Mouse (Mus musculus) heart, embryonic 14.5 days (tissue): Measurements from ENCODE around the gene 1110002E22Rik. TPM values are rescaled to one million over a fixed set of nuclear protein-coding genes. Genes with fewer than 3 reads are reported as not detected.
A peak's percentile ranks its signal among the peaks of the same experiment; 100 is the strongest.

ENCODE experiments used
- ATAC-seq: fragments of 200-750 bp; cut with Nextera tagmentation; 2 replicates; pipeline ENCODE4 v1.8.0; 2017; ENCODE audit warnings: low read depth, moderate TSS enrichment; ENCODE audit not compliant: insufficient number of reproducible peaks, insufficient read depth, low FRiP score
- H3K27ac ChIP-seq, 2 experiments: fragments of 200-500 bp in 1 of 2; fragments of 300-500 bp in 1 of 2; sonication (generic) in 1 of 2; replicated peaks in 1 of 2; 2 replicates each; pipeline ENCODE4 v1.5.1; 2012 to 2014; ENCODE audit warnings: low read depth in 2 of 2, low read length in 2 of 2, control low read depth in 1 of 2, mild to moderate bottlenecking in 1 of 2, mixed read lengths in 1 of 2; ENCODE audit not compliant: control insufficient read depth in 1 of 2, insufficient read depth in 1 of 2
- H3K27me3 ChIP-seq: fragments of 300-500 bp; sonication (generic); 2 replicates; pipeline ENCODE4 v1.6.1; 2014; ENCODE audit warnings: mild to moderate bottlenecking, low read length, control low read depth; ENCODE audit not compliant: control insufficient read depth, insufficient read depth
- H3K36me3 ChIP-seq: fragments of 300-500 bp; sonication (generic); 2 replicates; pipeline ENCODE4 v1.6.1; 2014; ENCODE audit warnings: mild to moderate bottlenecking, control low read depth, low read length, mixed read lengths; ENCODE audit not compliant: control insufficient read depth, insufficient read depth
- H3K4me1 ChIP-seq, 2 experiments: fragments of 200-500 bp in 1 of 2; fragments of 300-500 bp in 1 of 2; sonication (generic) in 1 of 2; 2 replicates each; pipeline ENCODE4 v1.6.1; 2012 to 2014; ENCODE audit warnings: low read length in 2 of 2, control low read depth in 1 of 2, mixed read lengths in 1 of 2; ENCODE audit not compliant: control insufficient read depth in 2 of 2, insufficient read depth in 2 of 2
- H3K4me2 ChIP-seq: fragments of 300-500 bp; sonication (generic); 2 replicates; pipeline ENCODE4 v1.6.1; 2014; ENCODE audit warnings: mild to moderate bottlenecking, low read length
- H3K4me3 ChIP-seq, 2 experiments: fragments of 200-500 bp in 1 of 2; fragments of 300-500 bp in 1 of 2; sonication (generic) in 1 of 2; 2 replicates each; pipeline ENCODE4 v1.5.1; 2012 to 2014; ENCODE audit warnings: low read length in 2 of 2, mild to moderate bottlenecking in 2 of 2, control low read depth in 1 of 2, low read depth in 1 of 2, moderate library complexity in 1 of 2; ENCODE audit not compliant: control insufficient read depth in 1 of 2, insufficient read depth in 1 of 2
- H3K9ac ChIP-seq: fragments of 300-500 bp; sonication (generic); 2 replicates; pipeline ENCODE4 v1.6.1; 2014; ENCODE audit warnings: mild to moderate bottlenecking, low read length
- H3K9me3 ChIP-seq: fragments of 300-500 bp; sonication (generic); 2 replicates; pipeline ENCODE4 v1.6.1; 2016; ENCODE audit warnings: low read length, control low read depth; ENCODE audit not compliant: control insufficient read depth
- WGBS: fragments of 180-500 bp; shearing (Covaris S2); extraction: QIAGEN DNeasy Blood & Tissue Kit; methylation state at CpG from one replicate; pipeline ENCODE4 v1.1.7; 2014; 5-methylcytosine and 5-hydroxymethylcytosine counted together
- polyA plus RNA-seq: library from polyadenylated mRNA; unstranded; fragments of >200 nt; fragmentation: Nextera tagmentation; extraction: Ambion mirVana; gene quantifications from 2 replicates; pipeline ENCODE4 v1.2.1, GENCODE M21; 2014

The 1110002E22Rik gene
- polyA plus RNA-seq, 1 experiment from 2014 or later, result 16.5 TPM

GRCm38 (mm10) chr3:138071476-138072073 lies 6.7 kb downstream of the 1110002E22Rik start:
- Histone ChIP-seq H3K27ac (peak overlapping the region; percentile 26 to 97), H3K9ac (peak overlapping the region; percentile 87), H3K4me1 (peaks cover 21 to 42% of the 10 kb centered on the region in 2 experiments), H3K4me3 (peak overlapping the region; percentile 45 to 50), H3K9me3 (no peaks in the 10 kb centered on the region), H3K36me3 (peaks cover under 1% of the 10 kb centered on the region), H3K4me2 (peak overlapping the region; percentile 80), H3K27me3 (no peaks in the 10 kb centered on the region)
- WGBS, result 42% methylated on average over 10 of the region's 10 CpGs
- ATAC-seq, result no peak

- no peaks in the 10 kb centered on the region for H3K27me3 ChIP-seq
- no peaks in the 10 kb centered on the region for H3K9me3 ChIP-seq
- WGBS, result 83% methylated on average over 1 of the region's 1 CpGs
- ATAC-seq, result no peak
- no peak overlapping the region; a peak in 1 of 4 replicates for H3K4me3 ChIP-seq
- H3K4me1 ChIP-seq, result peaks cover 15 to 32% of the 10 kb centered on the region in 2 experiments
- peaks cover 21% of the 10 kb centered on the region for H3K36me3 ChIP-seq
- H3K9ac ChIP-seq, result no peak overlapping the region; the same call in 1 of the 2 replicates
- peak overlapping the region; percentile 80 for H3K4me2 ChIP-seq
- H3K27ac ChIP-seq, result peak overlapping the region in 1 of 2 experiments; percentile 79; a peak in 1 of 4 replicates
These were observed 9.4 kb downstream of the 1110002E22Rik start for GRCm38 (mm10) chr3:138074214-138074613.

- Histone ChIP-seq H3K27ac (peak overlapping the region; percentile 38 to 79), H3K4me2 (peak overlapping the region; percentile 42), H3K36me3 (peaks cover 31% of the 10 kb centered on the region), H3K4me3 (peak overlapping the region in 1 of 2 experiments; percentile 17; a peak in 1 of 4 replicates), H3K4me1 (peaks cover 12 to 23% of the 10 kb centered on the region in 2 experiments), H3K9ac (peak overlapping the region; percentile 47), H3K9me3 (no peaks in the 10 kb centered on the region), H3K27me3 (no peaks in the 10 kb centered on the region)
- 27% methylated on average over 8 of the region's 8 CpGs for WGBS
- peak; percentile 69 for ATAC-seq
These were observed 10.4 kb downstream of the 1110002E22Rik start for GRCm38 (mm10) chr3:138075209-138075608.

- Histone ChIP-seq H3K27me3 (no peaks in the 10 kb centered on the region), H3K36me3 (peaks cover 50% of the 10 kb centered on the region), H3K4me2 (no peak overlapping the region), H3K4me3 (no peak overlapping the region), H3K9me3 (no peaks in the 10 kb centered on the region), H3K4me1 (peaks cover 6 to 24% of the 10 kb centered on the region in 2 experiments), H3K9ac (no peak overlapping the region), H3K27ac (no peak overlapping the region; a peak in 1 of 4 replicates)
- WGBS, result 81% methylated on average over 11 of the region's 11 CpGs
- ATAC-seq, result no peak
These were observed 12.9 kb downstream of the 1110002E22Rik start for GRCm38 (mm10) chr3:138077476-138078340.

- no peaks in the 10 kb centered on the region for H3K27me3 ChIP-seq
- no peak overlapping the region for H3K4me2 ChIP-seq
- no peak overlapping the region for H3K9ac ChIP-seq
- H3K4me3 ChIP-seq, result no peak overlapping the region
- H3K9me3 ChIP-seq, result no peaks in the 10 kb centered on the region
- ATAC-seq, result no peak
- peaks cover 11 to 34% of the 10 kb centered on the region in 2 experiments for H3K4me1 ChIP-seq
- WGBS, result 38% methylated on average over 1 of the region's 1 CpGs
- peaks cover 50% of the 10 kb centered on the region for H3K36me3 ChIP-seq
- H3K27ac ChIP-seq, result no peak overlapping the region
These were observed 13.8 kb downstream of the 1110002E22Rik start for GRCm38 (mm10) chr3:138078701-138079100.

GRCm38 (mm10) chr3:138083073-138083637 lies 18.3 kb downstream of the 1110002E22Rik start:
- peak overlapping the region; percentile 70 to 78 for H3K27ac ChIP-seq
- no peaks in the 10 kb centered on the region for H3K9me3 ChIP-seq
- H3K36me3 ChIP-seq, result peaks cover 34% of the 10 kb centered on the region
- peaks cover 8 to 20% of the 10 kb centered on the region in 2 experiments for H3K4me1 ChIP-seq
- 74% methylated on average over 1 of the region's 1 CpGs for WGBS
- no peak overlapping the region for H3K4me3 ChIP-seq
- ATAC-seq, result no peak; the same call in 1 of the 2 replicates
- 0 out of 2 replicates have a peak overlapping the region, but pooled peaks have one; percentile 7 for H3K9ac ChIP-seq
- H3K4me2 ChIP-seq, result no peak overlapping the region
- H3K27me3 ChIP-seq, result no peaks in the 10 kb centered on the region

- 57% methylated on average over 4 of the region's 4 CpGs for WGBS
- Histone ChIP-seq H3K9me3 (no peaks in the 10 kb centered on the region), H3K4me2 (no peak overlapping the region), H3K27me3 (no peaks in the 10 kb centered on the region), H3K27ac (peak overlapping the region; percentile 25 to 31; a peak in 2 of 4 replicates), H3K4me1 (peaks cover 8 to 20% of the 10 kb centered on the region in 2 experiments), H3K4me3 (no peak overlapping the region), H3K9ac (no peak overlapping the region), H3K36me3 (peaks cover 32% of the 10 kb centered on the region)
- no peak for ATAC-seq
These were observed 19.0 kb downstream of the 1110002E22Rik start for GRCm38 (mm10) chr3:138083896-138084295.
